Mouse (Mus musculus) thymus, postnatal 36 days (tissue): Measurements from ENCODE around the gene ccdc198.
A peak's percentile ranks its signal among the peaks of the same experiment; 100 is the strongest.
"Not testable (repeated sequence)": the region's sequence is repeated elsewhere in the genome, so short reads cannot be mapped to it uniquely, and the experiment has no call there.

ENCODE experiments used
- DNase-seq, 2 experiments: peaks; one replicate each; pipeline ENCODE4 v3.0.0; 2022; ENCODE audit warnings: mixed read lengths in 2 of 2

ccdc198 gene

DNA sequence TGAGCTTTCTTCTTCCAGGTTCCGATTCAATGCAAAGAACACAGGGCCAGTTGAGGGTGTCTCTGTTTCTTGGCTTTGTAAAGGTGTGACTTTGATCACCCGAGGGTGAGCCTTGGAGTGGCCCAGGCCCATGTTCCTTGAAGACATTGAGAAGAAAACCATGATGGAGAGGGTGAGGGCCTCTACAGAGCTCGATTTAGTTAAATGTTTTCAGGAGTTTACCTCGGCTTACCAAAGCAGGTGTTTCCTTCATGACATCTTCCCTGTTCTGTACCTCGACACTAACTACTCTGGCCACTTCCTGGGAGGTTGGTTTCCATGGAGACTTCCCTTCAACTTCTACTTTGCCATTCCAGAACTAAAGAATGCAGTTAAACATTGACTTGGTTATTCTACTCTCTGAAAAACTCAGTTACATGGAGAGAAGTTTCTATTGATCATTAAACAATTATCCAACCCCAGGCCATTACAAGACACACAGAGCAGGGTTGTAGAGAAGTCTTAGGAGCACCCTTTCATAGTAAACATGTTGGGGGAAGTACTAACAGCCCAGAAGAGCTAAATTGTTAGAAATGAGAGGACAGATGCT, at the start of gene ccdc198:
Gene ccdc198 (minus strand): TSS at position 349 of the 589 bp plus-strand sequence.
- no peak for DNase-seq

DNA sequence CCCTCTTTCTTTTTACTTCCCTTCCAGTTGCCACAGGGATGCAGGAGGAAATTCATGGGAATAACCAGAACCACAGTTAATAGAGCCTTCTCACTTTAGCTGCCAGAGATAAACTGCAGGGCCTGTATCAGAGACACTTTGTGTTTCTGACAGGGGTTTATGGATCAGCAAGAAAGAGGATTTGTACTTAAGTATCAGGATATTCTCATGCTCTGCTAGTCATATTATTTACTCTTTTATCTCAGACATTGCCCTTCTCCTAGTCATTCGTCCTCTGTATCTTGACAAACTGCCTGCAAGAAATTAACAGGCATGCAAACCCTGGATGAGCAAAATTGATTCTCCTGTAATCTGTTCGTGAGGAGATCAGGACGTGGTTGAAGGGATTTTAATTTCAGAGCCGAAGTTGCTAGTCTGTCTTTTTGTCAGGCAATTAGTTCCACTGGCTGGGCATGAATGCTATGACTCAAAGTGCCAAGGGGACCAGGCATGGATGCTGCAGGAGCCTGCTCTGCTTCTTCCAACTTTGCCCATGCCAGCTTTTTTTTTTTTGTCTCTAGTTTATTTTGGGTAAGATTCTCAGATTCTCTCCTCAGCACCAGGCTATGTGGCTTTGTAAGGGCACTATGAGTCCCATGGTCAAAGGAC, 48.7 kb upstream of the ccdc198 start:
- no peak for DNase-seq

DNA sequence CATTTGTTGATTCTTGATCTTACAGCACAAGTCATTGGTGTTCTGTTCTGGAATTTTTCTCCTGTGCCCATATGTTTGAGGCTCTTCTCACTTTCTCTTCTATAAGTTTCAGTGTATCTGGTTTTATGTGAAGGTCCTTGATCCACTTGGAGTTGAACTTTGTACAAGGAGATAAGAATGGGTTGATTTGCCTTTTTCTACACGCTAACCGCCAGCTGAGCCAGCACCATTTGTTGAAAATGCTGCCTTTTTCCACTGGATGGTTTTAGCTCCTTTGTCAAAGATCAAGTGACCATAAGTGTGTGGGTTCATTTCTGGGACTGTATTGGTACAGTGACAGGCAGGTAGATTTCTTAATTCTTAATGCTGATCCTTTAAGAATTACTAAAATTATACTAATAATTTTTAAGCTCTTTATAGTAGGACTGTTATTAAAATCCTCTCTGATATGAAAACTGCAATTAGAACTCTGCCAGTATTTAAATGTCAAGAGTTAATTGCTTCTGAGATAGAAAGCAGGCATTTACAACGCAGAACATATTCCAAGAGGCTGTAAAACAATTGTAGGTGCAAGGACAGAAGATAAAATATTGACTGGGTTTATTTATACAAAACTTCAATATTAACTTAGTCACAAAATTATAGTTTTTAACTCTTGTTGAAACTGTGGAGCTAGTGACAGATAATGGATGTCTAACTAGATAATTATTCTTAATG, 44.9 kb upstream of the ccdc198 start:
- no peak for DNase-seq

DNA sequence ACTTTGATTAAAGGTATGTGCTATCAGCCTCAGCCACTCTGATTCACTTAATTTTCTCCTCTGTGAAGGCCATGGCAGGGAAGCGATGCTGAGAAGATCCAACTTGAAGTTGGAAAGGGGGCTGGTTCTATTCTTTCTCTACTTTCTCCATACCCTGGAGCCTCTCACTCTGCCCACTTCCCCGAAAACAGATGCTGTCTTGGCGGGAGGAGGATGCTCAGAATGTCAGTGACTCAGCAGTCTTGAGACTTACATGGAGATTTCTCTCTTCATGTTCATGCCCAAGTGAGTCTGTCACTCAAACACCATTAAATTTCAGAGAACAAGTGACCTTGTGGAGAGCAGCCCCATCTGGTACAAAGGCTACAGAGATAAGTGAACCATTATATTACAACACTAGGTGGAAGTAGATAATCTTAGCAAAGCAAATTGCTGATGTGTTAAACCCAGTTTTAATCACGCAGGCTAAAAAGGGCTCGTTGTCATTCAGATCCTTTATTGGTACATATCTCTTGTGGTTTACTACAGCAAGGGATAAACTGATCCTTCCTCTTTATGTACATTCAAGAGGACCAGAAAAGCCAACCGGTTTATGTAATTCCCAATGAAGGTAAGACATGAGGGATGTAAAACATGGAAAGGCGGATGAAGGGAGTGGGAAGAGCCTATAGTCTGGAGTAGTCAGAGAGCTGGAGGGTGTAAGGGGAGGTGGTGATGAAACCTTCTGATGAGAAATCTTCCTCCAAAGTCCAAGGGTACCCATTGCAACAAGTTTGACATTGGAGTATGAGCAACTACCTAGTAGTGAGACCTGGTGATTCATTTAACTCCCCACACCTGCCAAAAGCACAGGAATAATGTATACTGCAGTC, 38.7 kb upstream of the ccdc198 start:
- no peak for DNase-seq

DNA sequence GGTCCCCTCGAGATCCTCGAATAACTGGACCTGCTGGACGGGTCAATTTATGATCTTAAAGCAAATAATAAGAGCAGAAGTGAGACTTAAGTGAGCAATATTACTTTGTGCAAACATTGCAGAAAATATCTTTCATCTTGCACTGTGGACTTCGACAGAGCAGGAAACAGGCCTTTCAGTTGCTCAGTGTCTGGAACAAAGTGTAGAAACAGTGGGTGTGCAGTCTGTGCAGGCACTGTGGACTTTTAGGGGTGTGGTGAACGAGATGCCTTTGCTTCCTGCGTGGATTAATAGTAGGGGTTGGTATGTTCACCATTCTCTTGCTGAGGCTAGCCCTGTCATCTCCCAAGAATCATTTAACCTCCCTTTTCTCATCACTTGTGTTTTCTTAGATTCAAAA, 33.6 kb upstream of the ccdc198 start:
- DNase-seq: no peak

DNA sequence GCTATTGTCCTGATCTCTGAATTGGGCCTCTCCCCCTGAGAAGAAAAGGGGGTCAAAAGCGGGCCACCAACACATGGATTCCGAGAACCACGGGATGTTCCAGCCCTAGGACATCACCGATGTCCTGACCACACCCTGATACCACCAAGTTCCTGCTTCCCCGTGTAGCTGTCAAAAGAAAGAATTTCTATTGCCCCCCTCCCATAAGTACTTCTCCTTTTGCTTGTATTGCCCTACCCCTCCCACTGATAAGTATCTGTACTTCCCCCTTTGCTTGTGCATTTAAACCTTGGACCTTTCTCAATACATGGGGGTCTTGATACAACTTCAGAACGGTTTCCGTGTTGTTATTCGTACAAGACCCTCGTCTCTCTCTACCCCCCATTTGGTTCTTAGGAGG, 33.2 kb upstream of the ccdc198 start:
- DNase-seq: not testable (repeated sequence)

DNA sequence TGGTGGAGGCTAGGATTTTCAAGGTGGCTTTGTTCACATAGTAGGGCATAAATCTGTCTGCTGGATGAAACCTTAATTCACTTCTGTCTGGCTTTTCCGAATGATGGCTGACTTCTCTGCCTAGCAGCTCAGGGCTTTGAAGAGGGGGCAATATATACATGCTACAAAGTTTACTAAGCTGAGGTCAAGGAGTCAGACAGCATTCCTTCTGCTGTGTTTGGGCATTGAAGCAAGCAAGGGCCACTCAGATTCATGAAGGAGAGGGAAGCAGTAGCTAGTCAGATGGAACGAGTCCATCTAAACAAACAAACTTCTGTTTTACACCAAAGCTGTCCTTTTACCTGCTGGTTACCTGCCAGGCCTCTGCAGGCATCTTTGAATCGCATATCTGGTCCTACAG, 32.4 kb upstream of the ccdc198 start:
- no peak for DNase-seq

DNA sequence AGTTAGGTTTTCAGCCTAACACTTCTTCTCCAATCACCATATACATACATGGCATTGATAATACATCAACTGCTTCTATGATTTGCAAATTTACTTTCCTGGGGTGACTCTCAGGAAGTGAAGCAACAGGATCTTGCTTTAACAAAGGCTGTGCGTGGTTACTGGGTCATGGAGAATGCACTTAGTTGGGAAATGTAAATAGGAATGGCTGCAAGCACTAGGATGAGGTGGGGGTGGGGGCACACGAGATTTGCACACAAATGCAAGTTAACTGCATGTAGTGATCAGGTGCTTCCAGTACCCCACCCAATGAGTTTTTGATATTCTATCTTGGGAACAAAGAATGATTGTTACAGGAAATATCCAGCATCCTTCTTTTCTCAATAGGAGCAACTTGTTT, 30.1 kb upstream of the ccdc198 start:
- no peak for DNase-seq

DNA sequence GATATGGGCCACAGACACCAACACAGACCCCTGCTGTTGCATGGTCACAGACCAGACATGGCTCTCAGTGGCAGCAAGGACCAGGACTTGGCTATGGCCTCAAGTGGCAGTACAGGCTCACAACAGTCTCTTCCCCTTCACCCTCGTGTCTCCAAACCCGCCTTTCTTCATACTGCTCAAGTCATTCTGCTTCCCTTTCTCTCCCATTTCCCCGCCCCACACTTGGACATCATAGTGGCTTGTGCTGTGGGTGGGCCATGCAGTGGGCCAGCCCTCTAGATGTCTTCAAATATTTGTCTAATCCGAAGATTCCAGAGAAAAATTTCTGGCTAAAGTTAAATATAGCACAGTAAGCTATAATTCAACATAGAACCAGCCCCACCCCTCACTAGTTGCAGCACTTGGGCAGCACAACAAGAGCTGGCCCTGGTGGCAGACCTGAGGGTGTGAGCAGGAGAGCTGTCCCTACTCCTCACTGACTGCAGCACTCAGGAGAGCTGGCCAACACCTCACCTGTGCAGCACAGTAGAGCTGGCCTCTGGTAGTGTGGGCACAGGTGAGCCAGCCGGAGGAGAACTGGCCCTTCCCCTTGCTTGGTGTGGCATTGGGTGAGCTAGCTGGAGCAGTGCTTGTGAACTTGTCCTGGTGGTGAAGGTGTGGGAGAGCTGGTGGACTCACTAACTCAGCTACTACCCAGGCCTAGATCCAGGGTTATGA, 20.2 kb upstream of the ccdc198 start:
- DNase-seq: no peak

DNA sequence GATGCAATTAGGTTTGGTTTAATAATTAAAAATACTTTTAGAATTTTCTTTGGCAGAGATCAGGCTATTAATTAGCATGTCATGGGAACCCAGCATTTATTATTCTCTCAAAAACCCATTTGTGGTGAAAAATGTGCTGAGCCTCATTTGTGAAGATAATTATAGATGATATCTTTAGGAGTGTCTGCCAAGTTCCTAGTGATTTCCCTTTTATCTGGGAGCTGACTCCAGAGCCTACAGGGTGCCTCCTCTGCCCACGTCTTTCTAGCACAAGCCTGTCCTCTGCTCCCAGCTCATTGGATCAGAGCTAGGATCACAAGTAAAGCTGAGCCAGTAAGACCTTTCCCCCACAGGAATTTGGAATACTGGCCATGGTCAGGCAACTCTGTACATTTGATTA, 3.8 kb downstream of the ccdc198 start:
- no peak for DNase-seq

DNA sequence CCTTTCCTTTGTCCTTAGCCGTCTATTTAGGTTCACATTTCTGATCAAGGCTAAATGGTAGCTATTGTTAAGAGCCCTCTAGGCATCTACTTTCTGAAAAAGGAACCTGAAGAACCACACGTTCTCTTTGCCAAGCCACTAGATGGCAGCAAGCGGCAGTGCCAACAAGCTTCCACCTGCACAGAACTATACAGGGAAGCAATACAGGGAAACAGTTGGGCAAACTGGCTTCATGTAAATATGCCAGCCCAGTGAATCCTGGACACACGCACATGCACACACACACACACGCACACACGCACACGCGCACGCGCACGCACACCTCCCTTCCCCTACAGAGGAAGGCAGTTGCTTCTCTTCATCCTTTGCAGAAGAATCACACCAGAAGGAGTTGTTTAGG, 7.1 kb downstream of the ccdc198 start:
- DNase-seq: peak; percentile 16 to 25

DNA sequence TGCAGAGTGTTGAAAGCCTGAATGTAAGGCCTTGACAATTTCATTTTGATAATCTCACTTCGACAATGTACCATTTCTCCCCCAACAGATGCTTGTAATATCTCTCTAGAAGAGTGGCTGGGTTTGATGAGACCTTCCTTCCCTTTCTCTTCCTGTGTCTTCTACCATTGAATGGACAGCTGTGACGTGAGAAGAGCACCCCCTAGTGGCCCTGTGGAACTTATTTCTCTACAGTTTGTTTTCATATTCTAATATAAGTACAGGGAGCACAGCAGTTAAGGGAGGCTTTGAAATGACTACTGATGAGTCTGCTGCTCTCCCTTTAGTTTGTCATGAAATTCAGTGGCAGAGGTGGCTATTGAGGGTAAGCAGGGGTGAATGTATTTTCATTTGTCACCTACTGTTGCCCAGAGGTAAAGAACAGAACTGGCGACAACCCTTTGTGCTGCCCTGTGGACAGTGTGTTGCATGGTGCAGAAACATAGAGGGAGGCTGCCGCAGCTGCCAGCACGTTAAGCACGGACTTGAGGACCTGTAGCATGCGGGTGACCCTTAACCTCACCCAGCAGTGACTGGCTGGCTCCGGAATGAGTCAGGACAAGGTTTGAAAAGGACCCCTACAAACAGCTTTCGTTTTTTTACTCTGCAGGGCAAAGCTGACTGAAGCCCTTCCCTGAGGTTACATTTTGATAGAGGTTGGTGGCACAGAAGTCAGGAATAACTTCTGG, 10.3 kb downstream of the ccdc198 start:
- DNase-seq: peak; percentile 44 to 57

DNA sequence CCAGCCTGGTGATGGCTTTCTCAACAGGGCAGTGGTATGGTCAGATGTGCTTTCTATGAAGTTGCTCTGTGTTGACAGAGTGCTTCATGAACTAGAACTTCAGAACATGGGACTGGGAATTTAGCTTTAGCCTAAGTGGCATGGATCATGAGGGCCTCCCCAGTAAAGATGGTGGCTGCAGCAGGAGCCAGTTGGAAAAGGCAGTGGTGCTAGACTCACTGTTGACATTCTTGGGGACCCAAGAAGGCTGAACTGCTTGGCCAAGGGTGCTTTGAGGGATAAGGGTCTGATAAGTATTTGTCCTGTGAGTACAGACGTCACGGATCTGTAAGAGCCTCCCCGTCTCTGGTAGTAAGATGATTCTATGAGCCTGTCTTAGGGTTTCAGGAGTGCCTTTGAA, 13.4 kb downstream of the ccdc198 start:
- DNase-seq: no peak

DNA sequence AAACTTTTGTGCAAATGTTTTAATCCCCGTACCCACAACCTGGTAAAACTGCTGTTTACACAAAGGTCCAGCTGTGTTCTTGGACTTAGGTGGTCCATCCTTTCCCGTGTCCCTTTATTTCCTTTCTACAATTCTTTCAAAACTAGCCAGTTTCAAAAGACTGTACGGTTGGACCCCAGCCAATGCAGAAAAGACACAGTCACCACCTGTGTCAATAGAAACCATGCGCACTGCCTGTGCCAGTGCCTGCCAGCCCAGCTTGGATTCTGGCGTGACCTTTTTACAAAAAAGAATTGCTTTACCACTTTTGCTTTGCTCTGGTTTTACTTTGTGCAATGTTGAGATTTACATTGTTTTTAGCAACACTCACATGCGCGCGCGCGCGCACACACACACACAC, 18.3 kb downstream of the ccdc198 start:
- no peak for DNase-seq

DNA sequence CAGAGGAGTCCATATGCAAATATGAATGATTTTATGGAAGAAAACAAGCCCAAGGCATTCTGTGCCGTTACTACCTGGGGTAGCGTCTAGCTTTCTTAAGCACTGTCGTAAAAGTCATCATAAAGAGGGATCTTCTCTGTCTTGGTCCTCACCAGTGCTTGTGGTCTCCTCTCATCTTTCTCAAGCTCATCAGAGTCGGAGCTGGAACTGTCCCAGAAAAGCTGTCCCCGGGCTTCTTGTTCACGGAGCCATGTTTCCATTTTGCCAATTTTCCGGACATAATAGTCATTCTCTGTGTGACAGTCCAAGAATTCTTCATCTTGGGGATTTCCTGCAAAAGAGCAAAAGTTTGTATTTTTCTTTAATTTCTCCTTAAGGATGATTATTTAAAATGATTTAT, 18.8 kb downstream of the ccdc198 start:
- no peak for DNase-seq

DNA sequence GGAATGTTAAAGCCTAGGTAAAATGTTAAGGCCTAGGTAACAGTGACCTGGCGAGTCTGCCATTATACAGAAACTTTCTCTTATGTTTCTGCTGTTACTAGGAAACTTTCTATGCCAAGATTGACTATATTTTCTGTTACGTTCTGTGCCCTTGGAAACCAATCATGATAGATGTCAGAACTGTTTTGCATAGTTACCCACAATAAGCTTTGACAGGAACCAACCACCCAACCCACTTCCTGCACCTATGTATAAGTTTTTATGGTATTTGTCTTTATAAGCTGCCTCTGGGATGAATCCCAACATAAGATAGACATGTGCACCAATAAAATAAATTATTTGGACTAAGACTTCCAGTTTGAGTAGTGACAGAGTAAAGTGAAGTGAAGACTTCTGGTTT, 23.5 kb downstream of the ccdc198 start:
- DNase-seq: no peak

DNA sequence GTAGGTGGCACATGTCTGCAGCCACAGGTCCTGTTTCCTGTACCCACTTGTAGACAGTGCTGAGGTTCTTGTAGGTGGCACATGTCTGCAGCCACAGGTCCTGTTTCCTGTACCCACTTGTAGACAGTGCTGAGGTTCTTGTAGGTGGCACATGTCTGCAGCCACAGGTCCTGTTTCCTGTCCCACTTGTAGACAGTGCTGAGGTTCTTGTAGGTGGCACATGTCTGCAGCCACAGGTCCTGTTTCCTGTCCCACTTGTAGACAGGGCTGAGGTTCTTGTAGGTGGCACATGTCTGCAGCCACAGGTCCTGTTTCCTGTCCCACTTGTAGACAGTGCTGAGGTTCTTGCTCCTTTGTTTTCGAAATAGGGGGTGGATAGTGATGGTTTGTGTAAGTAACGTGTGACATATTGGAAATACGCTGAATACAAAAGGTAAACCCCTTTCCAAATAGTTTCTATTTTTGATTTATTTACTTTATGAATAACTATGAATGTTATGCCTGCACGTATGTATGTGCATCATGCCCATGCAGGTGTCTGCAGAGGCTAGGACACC, 25.7 kb downstream of the ccdc198 start:
- peak; percentile 27 to 56 for DNase-seq

DNA sequence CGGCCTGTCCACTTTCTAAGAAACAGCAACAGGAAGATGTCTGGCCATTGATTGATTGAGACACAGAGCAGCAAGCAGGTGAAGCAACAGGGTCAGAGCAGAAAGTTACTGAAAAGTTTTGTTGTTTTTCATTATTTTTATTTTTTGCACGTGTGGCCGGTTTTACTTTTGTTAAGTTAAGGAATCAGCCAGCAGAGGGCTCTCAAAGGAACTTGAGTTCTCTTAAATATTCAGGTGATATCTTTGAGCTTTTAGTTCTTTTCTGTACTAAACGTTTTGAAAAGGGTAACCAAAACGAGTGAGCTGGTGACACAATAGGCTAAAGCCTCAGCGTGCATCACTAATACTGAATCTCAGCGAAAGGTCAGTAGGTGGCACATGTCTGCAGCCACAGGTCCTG, 26.6 kb downstream of the ccdc198 start:
- DNase-seq: peak in 1 of 2 experiments; percentile 8

DNA sequence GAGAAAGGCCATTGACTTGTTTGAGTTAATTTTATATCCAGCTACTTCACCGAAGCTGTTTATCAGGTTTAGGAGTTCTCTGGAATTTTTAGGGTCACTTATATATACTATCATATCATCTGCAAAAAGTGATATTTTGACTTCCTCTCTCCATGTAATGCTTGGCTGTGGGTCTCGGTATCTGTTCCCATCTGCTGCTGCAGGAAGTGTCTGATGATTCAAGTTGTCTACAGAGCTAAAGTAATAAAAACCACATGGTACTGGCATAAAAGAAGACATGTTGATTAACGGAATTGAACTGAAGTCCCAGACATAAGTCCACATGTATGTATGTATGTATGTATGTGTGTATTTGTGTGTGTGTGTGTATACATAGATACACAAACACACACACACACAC, 35.1 kb downstream of the ccdc198 start:
- not testable (repeated sequence) for DNase-seq

DNA sequence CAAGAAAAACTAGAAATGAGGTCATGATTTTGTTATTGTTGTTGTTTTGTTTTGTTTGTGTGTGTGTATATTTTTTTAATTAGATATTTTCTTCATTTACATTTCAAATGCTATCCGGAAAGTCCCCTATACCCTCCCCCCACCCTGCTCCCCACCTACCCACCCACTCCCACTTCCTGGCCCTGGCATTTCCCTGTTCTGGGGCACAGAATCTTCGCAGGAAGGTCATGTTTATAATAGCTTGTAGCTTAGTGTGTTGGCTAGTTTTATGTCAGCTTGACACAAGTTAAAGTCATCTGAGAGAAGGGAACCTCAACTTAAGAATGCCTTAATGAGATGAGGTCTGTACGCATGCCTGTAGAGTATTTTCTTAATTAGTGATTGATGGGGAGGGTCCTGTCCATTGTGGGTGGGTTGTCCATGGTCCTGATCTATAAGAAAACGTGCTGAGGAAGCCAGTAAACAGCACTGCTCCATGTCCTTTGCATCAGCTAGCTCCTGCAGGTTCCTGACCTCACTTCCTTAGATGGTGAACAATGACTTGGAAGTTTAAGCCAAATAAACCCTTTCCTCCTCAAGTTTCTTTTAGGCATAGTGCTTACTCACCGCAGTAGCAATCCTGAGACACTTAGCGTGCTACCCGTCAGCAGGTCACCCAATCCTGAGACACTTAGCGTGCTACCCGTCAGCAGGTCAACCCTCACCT, 44.0 kb downstream of the ccdc198 start:
- no peak for DNase-seq

DNA sequence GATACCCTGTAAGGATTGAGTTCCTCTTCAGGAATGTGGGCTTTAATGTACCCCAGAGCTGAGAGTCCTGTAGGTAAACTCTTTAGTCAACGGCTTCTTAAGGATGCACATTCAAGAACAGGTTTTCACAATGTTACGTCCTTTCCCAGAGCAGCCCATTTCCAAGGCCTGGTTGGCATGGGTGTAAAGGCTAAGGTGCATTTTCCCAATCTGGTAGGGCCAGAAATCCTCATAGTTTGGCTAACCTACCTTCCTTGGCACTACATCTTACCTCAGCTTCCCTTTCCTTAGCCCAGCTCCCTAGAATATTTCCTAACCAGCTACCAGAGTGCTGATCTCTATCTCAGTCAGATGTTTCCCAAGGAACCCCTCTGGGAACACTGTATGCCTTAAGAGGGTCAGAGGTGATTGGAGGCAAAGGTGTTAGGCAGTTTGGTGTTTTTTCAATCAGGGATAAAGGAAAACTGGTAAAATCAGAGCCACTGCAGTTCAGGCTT, 48.2 kb downstream of the ccdc198 start:
- no peak for DNase-seq
